Mouse (Mus musculus) ES-Bruce4 (cell line): Measurements from ENCODE around the gene Doc2b. TPM values are rescaled to one million over a fixed set of nuclear protein-coding genes. Genes with fewer than 3 reads are reported as not detected.
"Not testable (repeated sequence)": the region's sequence is repeated elsewhere in the genome, so short reads cannot be mapped to it uniquely, and the experiment has no call there.

Source experiments
- H3K27ac ChIP-seq: 2 replicates; pipeline ENCODE4 v1.5.1; 2012; ENCODE audit warnings: low read length, inconsistent platforms; ENCODE audit not compliant: insufficient read depth
- H3K27me3 ChIP-seq: 2 replicates; pipeline ENCODE4 v1.6.1; 2012; ENCODE audit warnings: mild to moderate bottlenecking, low read length, inconsistent platforms; ENCODE audit not compliant: control insufficient read depth, poor library complexity, insufficient read depth, severe bottlenecking
- H3K36me3 ChIP-seq: 2 replicates; pipeline ENCODE4 v1.6.1; 2012; ENCODE audit warnings: inconsistent platforms, mild to moderate bottlenecking, low read length, moderate library complexity; ENCODE audit not compliant: control insufficient read depth, poor library complexity, insufficient read depth, severe bottlenecking
- H3K4me1 ChIP-seq: one replicate; pipeline ENCODE4 v1.8.1; 2011; ENCODE audit warnings: low read length; ENCODE audit not compliant: control insufficient read depth, insufficient read depth
- H3K4me3 ChIP-seq: 2 replicates; pipeline ENCODE4 v1.5.1; 2011; ENCODE audit warnings: low read depth, mild to moderate bottlenecking, low read length
- H3K9ac ChIP-seq: 2 replicates; pipeline ENCODE4 v1.6.1; 2012; ENCODE audit warnings: low read depth, mild to moderate bottlenecking, inconsistent platforms; ENCODE audit not compliant: poor library complexity, severe bottlenecking
- H3K9me3 ChIP-seq: replicated peaks from 2 replicates; pipeline ENCODE4 v1.6.1; 2012; ENCODE audit warnings: mild to moderate bottlenecking, low read length, inconsistent platforms; ENCODE audit not compliant: control insufficient read depth, poor library complexity, insufficient read depth, severe bottlenecking
- CTCF ChIP-seq: IDR thresholded peaks from one replicate; pipeline ENCODE4 v1.8.1; 2011; ENCODE audit warnings: low read depth, low read length
- EP300 ChIP-seq: IDR thresholded peaks from 2 replicates; pipeline ENCODE4 v1.6.1; 2011; ENCODE audit warnings: low read depth, low read length; ENCODE audit not compliant: insufficient read depth
- POLR2A ChIP-seq: IDR thresholded peaks from one replicate; pipeline ENCODE4 v1.8.1; 2011; ENCODE audit warnings: low read length; ENCODE audit not compliant: insufficient read depth
- polyA plus RNA-seq: library from polyadenylated mRNA; stranded (reverse); fragments of >200 nt; gene quantifications from 2 replicates; pipeline ENCODE4 v1.2.4, GENCODE M21; 2011; ENCODE audit warnings: low read depth; ENCODE audit not compliant: missing spikeins, insufficient read depth, insufficient read length

Gene Doc2b
- polyA plus RNA-seq, 1 experiment: 0.22 TPM

DNA sequence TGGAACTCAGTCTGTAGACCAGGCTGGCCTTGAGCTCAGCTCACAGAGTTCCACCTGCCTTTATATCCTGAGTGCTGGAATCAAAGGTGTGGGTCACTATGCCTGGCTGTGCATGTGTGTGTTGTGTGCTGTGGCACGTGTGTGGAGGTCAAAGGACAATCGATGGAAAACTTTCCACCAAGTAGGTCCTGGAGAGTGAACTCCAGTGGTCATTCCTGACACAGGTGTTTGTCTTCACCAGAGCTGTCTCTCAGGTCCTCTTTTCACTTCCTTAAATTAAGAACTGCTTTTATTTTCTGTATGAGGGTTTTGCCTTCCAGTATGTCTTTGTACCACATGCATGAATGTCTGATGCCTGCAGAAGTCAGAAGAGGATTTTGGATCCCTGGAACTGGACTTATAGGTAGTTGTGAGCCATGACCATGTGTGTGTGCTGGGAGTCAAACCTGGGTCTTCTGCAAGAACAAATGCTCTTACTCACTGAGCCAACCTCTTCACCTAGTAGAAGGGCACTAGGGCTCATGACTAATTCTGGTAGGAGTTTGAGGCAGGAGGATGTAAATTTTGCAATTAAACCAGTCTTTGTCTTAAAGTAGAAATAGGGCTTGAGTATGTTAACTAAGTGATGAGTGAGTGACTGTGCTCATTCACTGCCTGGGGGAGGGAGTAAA lies 57.9 kb downstream of the Doc2b start:
- H3K36me3 ChIP-seq: peaks cover 59% of the 10 kb centered on the region
- no peaks in the 10 kb centered on the region for H3K9me3 ChIP-seq
- H3K27ac ChIP-seq: peak overlapping the region; percentile 50; the same call in 1 of the 2 replicates
- H3K4me1 ChIP-seq: peaks cover 8% of the 10 kb centered on the region
- 0 out of 2 replicates have a peak overlapping the region, but pooled peaks have one; percentile 6 for H3K9ac ChIP-seq
- H3K27me3 ChIP-seq: no peaks in the 10 kb centered on the region
- peak overlapping the region; percentile 44 for H3K4me3 ChIP-seq
- TF ChIP-seq EP300 (no peak), CTCF (no peak), POLR2A (no peak)

DNA sequence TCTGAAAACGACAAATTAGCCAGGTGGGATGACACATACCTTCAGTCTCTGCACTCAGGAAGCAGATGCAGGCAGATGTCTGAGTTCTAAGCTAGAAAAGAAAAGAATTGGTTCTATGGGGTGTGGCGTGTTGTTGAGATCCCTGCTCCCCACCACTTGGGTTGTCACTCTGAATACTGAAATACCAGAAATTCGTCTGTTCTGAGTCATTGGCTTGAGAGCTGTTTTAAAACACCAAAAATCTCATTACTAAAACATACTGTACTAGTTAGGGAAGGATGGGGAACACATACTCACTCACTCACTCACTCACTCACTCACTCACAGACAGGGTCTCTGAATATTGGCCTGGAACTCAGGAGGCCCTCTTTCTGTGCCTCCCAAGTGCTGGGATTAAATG lies 58.9 kb downstream of the Doc2b start:
- Histone ChIP-seq H3K27me3 (no peaks in the 10 kb centered on the region), H3K9me3 (no peaks in the 10 kb centered on the region), H3K4me1 (peaks cover 8% of the 10 kb centered on the region), H3K4me3 (0 out of 2 replicates have a peak overlapping the region, but pooled peaks have one; percentile 24), H3K27ac (peak overlapping the region; percentile 66), H3K9ac (peak overlapping the region; percentile 58; the same call in 1 of the 2 replicates), H3K36me3 (peaks cover 56% of the 10 kb centered on the region)
- TF ChIP-seq EP300 (no peak), POLR2A (no peak), CTCF (no peak)

DNA sequence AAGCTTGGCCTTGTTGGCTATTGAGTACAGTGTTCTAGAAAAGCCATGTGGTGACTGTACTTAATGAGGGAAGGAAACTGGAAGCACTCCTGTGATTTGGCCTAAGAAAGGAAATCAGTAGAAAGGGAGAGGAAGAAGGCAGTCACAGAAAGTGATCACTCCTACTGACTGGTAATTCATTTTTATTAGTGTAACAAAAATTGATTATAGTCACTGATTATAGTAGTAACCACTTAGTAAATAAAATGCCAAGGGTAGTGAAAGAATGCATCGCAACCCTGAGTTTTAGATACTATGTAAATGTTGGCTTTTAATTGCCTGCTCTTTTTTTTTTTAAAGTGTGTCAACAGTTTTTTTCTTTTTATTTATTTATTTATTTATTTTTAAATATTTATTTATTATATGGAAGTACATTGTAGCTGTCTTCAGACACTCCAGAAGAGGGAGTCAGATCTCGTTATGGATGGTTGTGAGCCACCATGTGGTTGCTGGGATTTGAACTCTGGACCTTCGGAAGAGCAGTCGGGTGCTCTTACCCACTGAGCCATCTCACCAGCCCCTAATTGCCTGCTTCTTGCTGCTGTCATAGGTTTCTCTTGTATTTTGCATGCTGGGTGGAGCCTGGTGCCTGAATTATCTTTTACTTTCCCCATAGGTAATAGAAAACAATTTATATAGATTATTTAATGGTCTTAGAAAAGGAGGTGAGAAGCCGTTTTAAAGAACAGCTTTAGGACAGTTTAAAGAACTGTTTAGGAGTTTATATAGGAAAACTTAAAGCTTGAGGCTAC lies 60.2 kb downstream of the Doc2b start:
- Histone ChIP-seq H3K4me1 (peaks cover 4% of the 10 kb centered on the region), H3K9me3 (no peaks in the 10 kb centered on the region), H3K36me3 (peaks cover 44% of the 10 kb centered on the region), H3K4me3 (no peak overlapping the region), H3K27ac (no peak overlapping the region), H3K27me3 (no peaks in the 10 kb centered on the region), H3K9ac (peak overlapping the region; percentile 100)
- TF ChIP-seq POLR2A (no peak), EP300 (no peak), CTCF (no peak)

DNA sequence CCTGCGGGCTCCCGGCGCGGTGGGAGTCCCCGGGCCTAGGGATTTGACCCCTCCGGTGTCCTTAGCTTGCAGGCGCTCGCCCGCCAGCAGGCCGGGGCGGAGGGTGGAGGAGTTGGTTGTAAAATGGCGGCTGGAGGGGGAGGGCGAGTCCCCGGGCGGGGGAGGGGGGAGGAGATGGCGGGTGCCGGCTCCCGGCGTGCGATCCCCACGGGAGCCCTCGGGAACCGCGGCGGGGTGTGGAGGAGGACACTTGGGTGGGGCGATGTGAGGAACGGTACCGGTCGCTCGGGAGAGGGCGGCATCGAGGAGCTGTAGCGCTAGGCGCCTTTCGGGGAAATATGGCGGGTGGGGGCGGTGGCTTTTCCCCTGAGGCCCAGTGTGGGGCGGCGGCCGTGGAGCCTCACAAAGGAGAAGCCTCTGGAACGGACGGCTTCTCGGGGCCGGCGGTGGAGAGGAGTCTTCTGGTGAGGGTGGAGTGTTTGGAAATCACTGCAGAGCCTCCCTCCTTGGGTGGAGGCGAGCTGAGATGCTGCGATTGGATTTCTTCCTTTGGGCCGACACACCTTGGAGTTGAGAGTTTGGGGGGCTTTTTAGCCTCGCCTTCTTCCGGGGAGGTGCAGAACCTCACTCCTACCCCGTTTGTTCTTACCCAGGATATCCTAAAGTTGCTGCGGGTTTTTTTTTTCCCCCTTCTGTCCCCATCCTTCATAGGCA lies 62.5 kb downstream of the Doc2b start:
- Histone ChIP-seq H3K9ac (peak overlapping the region; percentile 100), H3K36me3 (peaks cover 25% of the 10 kb centered on the region), H3K9me3 (no peaks in the 10 kb centered on the region), H3K4me1 (peaks cover 4% of the 10 kb centered on the region), H3K4me3 (peak overlapping the region; percentile 68), H3K27me3 (no peaks in the 10 kb centered on the region), H3K27ac (peak overlapping the region; percentile 74)
- no peak for TF ChIP-seq EP300
- no peak for TF ChIP-seq POLR2A
- TF ChIP-seq CTCF: no peak

DNA sequence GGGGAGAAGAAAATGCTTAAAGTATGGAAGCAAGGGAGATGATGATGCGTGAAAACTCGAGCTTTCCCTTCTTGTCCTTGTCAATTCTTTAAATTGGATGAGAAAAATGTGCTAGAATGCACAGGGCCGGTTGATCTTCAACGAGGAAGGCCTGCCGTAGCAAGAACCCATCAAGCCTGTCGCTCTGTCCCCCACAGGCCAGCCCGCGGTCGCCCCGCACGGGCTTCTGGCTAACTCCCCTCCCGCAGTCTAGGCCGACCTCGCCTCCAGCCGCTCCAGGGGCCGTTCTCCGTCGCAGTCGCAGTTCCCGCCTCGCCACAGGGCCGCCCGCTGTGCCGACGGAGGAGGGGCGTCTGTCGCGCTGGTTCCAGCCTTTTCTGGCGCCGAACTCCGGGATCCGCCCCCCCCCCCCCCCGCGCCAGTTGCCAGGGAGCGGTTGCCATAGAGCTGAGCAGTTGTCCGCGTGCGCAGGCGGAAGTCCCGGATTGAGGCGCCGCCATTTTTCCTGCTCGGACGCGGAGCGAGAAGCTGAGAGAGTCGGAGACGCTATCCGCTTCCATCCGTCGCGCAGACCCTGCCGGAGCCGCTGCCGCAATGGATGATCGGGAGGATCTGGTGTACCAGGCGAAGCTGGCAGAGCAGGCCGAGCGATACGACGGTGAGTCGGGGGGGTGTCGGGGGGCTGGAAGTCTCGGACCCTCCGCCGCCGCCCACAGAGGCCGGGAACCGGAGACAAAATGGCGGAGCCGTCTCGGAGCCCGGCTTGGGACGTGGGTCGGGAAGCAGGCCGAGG lies 63.2 kb downstream of the Doc2b start, which contains the start of gene Ywhae:
Ywhae (plus strand) TSS at position 436 of the 793 bp plus-strand sequence.
- Histone ChIP-seq H3K9ac (peak within 1 kb of the TSS; percentile 100), H3K4me1 (peaks cover 2% of the 10 kb centered on the region), H3K27ac (peak within 1 kb of the TSS; percentile 74), H3K9me3 (no peaks in the 10 kb centered on the region), H3K27me3 (no peaks in the 10 kb centered on the region), H3K36me3 (peaks cover 18% of the 10 kb centered on the region), H3K4me3 (peak within 1 kb of the TSS; percentile 73)
- no peak for TF ChIP-seq CTCF
- TF ChIP-seq EP300: no peak
- peak; percentile 27 for TF ChIP-seq POLR2A

DNA sequence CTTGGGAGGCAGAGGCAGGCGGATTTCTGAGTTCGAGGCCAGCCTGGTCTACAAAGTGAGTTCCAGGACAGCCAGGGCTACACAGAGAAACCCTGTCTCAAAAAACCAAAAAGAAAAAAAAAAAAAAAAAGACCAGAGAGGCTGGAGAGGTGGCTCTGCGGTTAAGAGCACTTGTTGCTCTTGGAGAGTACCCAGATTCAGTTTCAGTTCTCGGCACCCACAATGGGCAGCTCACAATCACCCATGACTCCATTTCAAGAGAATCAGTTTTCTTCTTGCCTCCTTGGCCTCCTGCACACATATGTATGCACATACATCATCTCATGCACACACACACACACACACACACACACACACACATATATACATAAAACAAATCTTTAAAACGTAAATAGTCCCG lies 68.2 kb downstream of the Doc2b start:
- H3K27me3 ChIP-seq, H3K4me1 ChIP-seq, H3K4me3 ChIP-seq, H3K9ac ChIP-seq, H3K36me3 ChIP-seq, H3K9me3 ChIP-seq, H3K27ac ChIP-seq: not testable (repeated sequence)
